Mouse (Mus musculus): ENCODE measurements around the gene Myo10. TPM values are rescaled to one million over a fixed set of nuclear protein-coding genes. Genes with fewer than 3 reads are reported as not detected.

Myo10 gene
- total RNA-seq, 2 experiments from 2014 or later, result 52.0 to 54.3 TPM

DNA sequence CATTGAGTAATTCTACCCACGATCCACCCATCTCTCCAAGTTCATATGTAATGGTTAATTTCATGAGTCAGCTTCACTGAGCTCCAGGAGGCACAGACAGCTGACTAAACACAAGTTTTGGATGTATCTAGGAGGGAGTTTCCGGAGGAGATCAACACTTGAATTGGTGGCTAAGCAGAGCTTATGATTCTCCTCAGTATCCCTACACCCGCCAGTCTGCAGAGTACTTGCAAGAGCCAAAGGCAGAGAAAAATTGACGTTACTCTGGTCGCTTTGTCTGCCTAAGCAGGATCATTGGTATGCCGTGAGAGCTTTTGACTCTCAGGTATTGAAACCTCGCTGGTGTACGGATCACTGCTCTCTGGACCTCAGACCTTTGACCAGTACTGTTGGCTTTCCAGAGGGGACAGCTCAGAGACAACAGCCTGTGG is 204.2 kb downstream of the Myo10 start:
- Histone ChIP-seq H3K27ac (no peak overlapping the region), H3K4me3 (no peak overlapping the region)
- no peak for TF ChIP-seq CTCF (conservative IDR thresholded peaks at IDR 0.05)
- peak in 1 of 2 experiments; percentile 29 for DNase-seq (ENCODE audit: low spot score in 2 of 2)

- Histone ChIP-seq H3K27ac (no peak overlapping the region), H3K4me3 (no peak overlapping the region)
- DNase-seq (ENCODE audit: low spot score in 2 of 2), result no peak
- no peak for TF ChIP-seq CTCF (conservative IDR thresholded peaks at IDR 0.05)
Measured at GRCm38 (mm10) chr15:25828464-25828863, 206.1 kb downstream of the Myo10 start.

- no peak for TF ChIP-seq CTCF (conservative IDR thresholded peaks at IDR 0.05)
Measured at GRCm38 (mm10) chr15:25830426-25830825, 208.1 kb downstream of the Myo10 start.

DNA sequence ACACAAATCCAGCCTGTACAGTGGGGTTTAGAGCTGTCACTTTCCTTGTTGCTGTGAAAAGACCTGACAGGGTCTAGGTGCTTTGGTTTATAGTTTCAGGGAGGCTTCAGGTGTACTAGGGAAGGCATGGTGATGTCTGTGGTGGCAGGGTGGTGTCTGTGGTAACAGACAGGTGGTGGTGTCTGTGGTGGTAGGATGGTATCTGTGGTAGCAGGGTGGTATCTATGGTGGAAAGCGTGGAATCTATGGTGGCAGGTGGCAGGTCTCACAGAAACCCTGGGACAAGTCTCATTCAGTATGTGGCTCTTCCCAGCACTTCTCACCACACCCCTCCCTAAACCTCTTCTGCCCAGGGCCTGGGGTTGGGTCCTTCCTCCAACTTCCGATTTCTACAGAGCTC is 212.0 kb downstream of the Myo10 start:
- DNase-seq (ENCODE audit: low spot score in 2 of 2), result no peak
- no peak overlapping the region for H3K4me3 ChIP-seq
- TF ChIP-seq CTCF (conservative IDR thresholded peaks at IDR 0.05), result no peak
- no peak overlapping the region for H3K27ac ChIP-seq

More at GRCm38 (mm10) chr15:25830426-25830825, 208.1 kb downstream of the Myo10 start:
- Histone ChIP-seq H3K27ac (no peak overlapping the region), H3K4me3 (no peak overlapping the region)
- DNase-seq (ENCODE audit: low spot score in 2 of 2), result no peak

GRCm38 (mm10) chr15:25834920-25835674 is 212.8 kb downstream of the Myo10 start:
- no peak for DNase-seq (ENCODE audit: low spot score in 2 of 2)
- no peak for TF ChIP-seq CTCF (conservative IDR thresholded peaks at IDR 0.05)
- H3K4me3 ChIP-seq, result no peak overlapping the region
- no peak overlapping the region for H3K27ac ChIP-seq

GRCm38 (mm10) chr15:25842462-25843085 is 220.2 kb downstream of the Myo10 start:
- DNase-seq (ENCODE audit: low spot score in 2 of 2), result no peak
- no peak for TF ChIP-seq CTCF (conservative IDR thresholded peaks at IDR 0.05)
- Histone ChIP-seq H3K27ac (peak overlapping the region; percentile 91), H3K4me3 (peak overlapping the region; percentile 60)

GRCm38 (mm10) chr15:25843086-25843991 is 221.0 kb downstream of the Myo10 start, which contains the start of gene Retreg1:
Gene Retreg1, plus strand, starts transcription at chr15:25843180.
- peak within 1 kb of the TSS; percentile 60 for H3K4me3 ChIP-seq

GRCm38 (mm10) chr15:25844013-25844570 is 221.8 kb downstream of the Myo10 start:
- DNase-seq (ENCODE audit: low spot score in 2 of 2), result no peak
- TF ChIP-seq CTCF (conservative IDR thresholded peaks at IDR 0.05), result no peak
- H3K27ac ChIP-seq, result peak overlapping the region; percentile 91
- peak overlapping the region; percentile 60 for H3K4me3 ChIP-seq

More at GRCm38 (mm10) chr15:25843086-25843991, 221.0 kb downstream of the Myo10 start, which contains the start of gene Retreg1:
- peak; percentile 79 for TF ChIP-seq CTCF (conservative IDR thresholded peaks at IDR 0.05)
- DNase-seq (ENCODE audit: low spot score in 2 of 2), result peak; percentile 61 to 79
- peak within 1 kb of the TSS; percentile 91 for H3K27ac ChIP-seq

GRCm38 (mm10) chr15:25844771-25845170 is 222.4 kb downstream of the Myo10 start:
- DNase-seq (ENCODE audit: low spot score in 2 of 2), result no peak
- peak overlapping the region; percentile 91 for H3K27ac ChIP-seq
- no peak for TF ChIP-seq CTCF (conservative IDR thresholded peaks at IDR 0.05)
- H3K4me3 ChIP-seq, result peak overlapping the region; percentile 60

- no peak for DNase-seq (ENCODE audit: low spot score in 2 of 2)
- TF ChIP-seq CTCF (conservative IDR thresholded peaks at IDR 0.05), result no peak
- Histone ChIP-seq H3K4me3 (no peak overlapping the region), H3K27ac (no peak overlapping the region)
Measured at GRCm38 (mm10) chr15:25847576-25848168, 225.3 kb downstream of the Myo10 start.

GRCm38 (mm10) chr15:25850552-25850951 is 228.2 kb downstream of the Myo10 start:
- DNase-seq (ENCODE audit: low spot score in 2 of 2), result no peak
- no peak for TF ChIP-seq CTCF (conservative IDR thresholded peaks at IDR 0.05)

More at GRCm38 (mm10) chr15:25850552-25850951, 228.2 kb downstream of the Myo10 start:
- H3K27ac ChIP-seq, result no peak overlapping the region
- H3K4me3 ChIP-seq, result no peak overlapping the region
